Comparison of ENCODE assay signal across 18 mouse cellular contexts in genomic region chr11:79063616-79064015, GRCm38 (mm10).
DNase-seq lines count a peak whose midpoint lies in the region; ATAC-seq and TF ChIP-seq lines count a peak whose summit lies in the region.
"Had no signal": no experiment of that assay in that cellular context is flagged by ENCODE, and none has a peak within 500 bp of the region (broad histone marks: within the 10 kb centered on the region; RNA-seq: fewer than 3 reads in every experiment).

No protein-coding gene starts in this region.

- peaks cover 90% of the 10 kb centered on the region for H3K4me1 ChIP-seq in heart, embryonic 13.5 days
- H3K4me1 ChIP-seq in midbrain, embryonic 14.5 days (ENCODE audit: control insufficient read depth, insufficient read depth, low read length), result 0 out of 2 replicates have a peak, but pooled peaks cover 3% of the 10 kb centered on the region
- no peaks in the 10 kb centered on the region for H3K4me1 ChIP-seq in midbrain, embryonic 11.5 days (ENCODE audit: control insufficient read depth, insufficient read depth, low read length)

- no peak overlapping the region for H3K4me2 ChIP-seq in heart, embryonic 13.5 days
- no peak overlapping the region for H3K4me2 ChIP-seq in midbrain, embryonic 14.5 days (ENCODE audit: low read length)
- no peak overlapping the region for H3K4me2 ChIP-seq in midbrain, embryonic 11.5 days
- H3K4me2 ChIP-seq: embryonic facial prominence, embryonic 15.5 days; limb, embryonic 15.5 days; stomach, embryonic 15.5 days had no signal

- DNase-seq in gastrocnemius, adult 2 months, result peak; percentile 80
- no peak for DNase-seq in gastrocnemius, postnatal 14 days
- DNase-seq in heart, postnatal 25 days (ENCODE audit: low spot score), result no peak
- no peak for DNase-seq in midbrain, embryonic 14.5 days
- DNase-seq in midbrain, embryonic 11.5 days (ENCODE audit: low spot score, missing footprints), result no peak
- DNase-seq in skeletal muscle tissue, adult 2 months (ENCODE audit: low read depth, low spot score), result peak; percentile 77
- no peak for DNase-seq in ovary, adult 18-20 months (ENCODE audit: low spot score)
- DNase-seq: cerebellum, adult 2 months; cerebellum, postnatal 36 days; kidney, adult 8-10 months; kidney, postnatal 14 days; liver, postnatal 0 days; lung, postnatal 10 days; thymus, adult 18-20 months had no signal

- no peak for TF ChIP-seq CTCF in gastrocnemius, adult 2 months (IDR thresholded peaks at IDR 0.05)

- peak overlapping the region; percentile 63 for H3K9ac ChIP-seq in heart, embryonic 13.5 days
- H3K9ac ChIP-seq in midbrain, embryonic 14.5 days (replicated peaks; ENCODE audit: low read length), result no peak overlapping the region
- no peak overlapping the region for H3K9ac ChIP-seq in midbrain, embryonic 11.5 days (ENCODE audit: low read length)
- H3K9ac ChIP-seq: embryonic facial prominence, embryonic 15.5 days; limb, embryonic 15.5 days; liver, postnatal 0 days; stomach, embryonic 15.5 days had no signal

- H3K4me3 ChIP-seq in gastrocnemius, adult 2 months, result no peak overlapping the region
- no peak overlapping the region for H3K4me3 ChIP-seq in heart, embryonic 13.5 days
- H3K4me3 ChIP-seq in midbrain, embryonic 14.5 days (replicated peaks; ENCODE audit: low read depth, low read length), result no peak overlapping the region
- H3K4me3 ChIP-seq in midbrain, embryonic 11.5 days (ENCODE audit: low read depth, low read length), result no peak overlapping the region
- H3K4me3 ChIP-seq: embryonic facial prominence, embryonic 15.5 days; limb, embryonic 15.5 days; stomach, embryonic 15.5 days had no signal

- ATAC-seq in heart, embryonic 13.5 days (ENCODE audit: extremely low read depth, insufficient number of reproducible peaks, low FRiP score, low TSS enrichment), result no peak
- no peak for ATAC-seq in midbrain, embryonic 14.5 days (ENCODE audit: low FRiP score, low TSS enrichment)
- no peak for ATAC-seq in midbrain, embryonic 11.5 days (ENCODE audit: low FRiP score)
- ATAC-seq: liver, postnatal 0 days had no signal

- 50% methylated on average over 7 of the region's 7 CpGs for WGBS in heart, embryonic 13.5 days
- WGBS in midbrain, embryonic 14.5 days, result 76% methylated on average over 7 of the region's 7 CpGs
- 86% methylated on average over 7 of the region's 7 CpGs for WGBS in midbrain, embryonic 11.5 days

- H3K27ac ChIP-seq in gastrocnemius, adult 2 months, result peak overlapping the region; percentile 89
- peak overlapping the region; percentile 86 for H3K27ac ChIP-seq in heart, embryonic 13.5 days (replicated peaks)
- H3K27ac ChIP-seq in midbrain, embryonic 14.5 days (replicated peaks; ENCODE audit: low read depth, low read length), result 0 out of 2 replicates have a peak overlapping the region, but pooled peaks have one; percentile 20
- H3K27ac ChIP-seq in midbrain, embryonic 11.5 days (ENCODE audit: low read depth, low read length), result no peak overlapping the region
- H3K27ac ChIP-seq: embryonic facial prominence, embryonic 15.5 days; limb, embryonic 15.5 days; stomach, embryonic 15.5 days had no signal

- intact Hi-C loops in gastrocnemius, adult 2 months (cut with DNase I), result no loop called here
- intact Hi-C loops in gastrocnemius, postnatal 14 days (cut with DNase I; ENCODE audit: low total_unique reads), result no loop called here
- intact Hi-C loops in heart, postnatal 25 days (cut with DNase I), result no loop called here

- no peaks in the 10 kb centered on the region for H3K9me3 ChIP-seq in heart, embryonic 13.5 days
- H3K9me3 ChIP-seq in midbrain, embryonic 14.5 days (ENCODE audit: control insufficient read depth, low read length), result no peaks in the 10 kb centered on the region
- no peaks in the 10 kb centered on the region for H3K9me3 ChIP-seq in midbrain, embryonic 11.5 days (ENCODE audit: control insufficient read depth, low read length)
- H3K9me3 ChIP-seq: embryonic facial prominence, embryonic 15.5 days; limb, embryonic 15.5 days; stomach, embryonic 15.5 days had no signal

- no peaks in the 10 kb centered on the region for H3K36me3 ChIP-seq in heart, embryonic 13.5 days
- no peaks in the 10 kb centered on the region for H3K36me3 ChIP-seq in midbrain, embryonic 14.5 days (ENCODE audit: control insufficient read depth, insufficient read depth, low read length)
- H3K36me3 ChIP-seq in midbrain, embryonic 11.5 days (ENCODE audit: control insufficient read depth, insufficient read depth, low read length), result no peaks in the 10 kb centered on the region
- H3K36me3 ChIP-seq: embryonic facial prominence, embryonic 15.5 days; limb, embryonic 15.5 days; stomach, embryonic 15.5 days had no signal

- H3K27me3 ChIP-seq in heart, embryonic 13.5 days (replicated peaks), result no peaks in the 10 kb centered on the region
- no peaks in the 10 kb centered on the region for H3K27me3 ChIP-seq in midbrain, embryonic 14.5 days (ENCODE audit: control insufficient read depth, insufficient read depth, low read length)
- no peaks in the 10 kb centered on the region for H3K27me3 ChIP-seq in midbrain, embryonic 11.5 days (ENCODE audit: control insufficient read depth, insufficient read depth, low read length)
- H3K27me3 ChIP-seq: embryonic facial prominence, embryonic 15.5 days; limb, embryonic 15.5 days; stomach, embryonic 15.5 days had no signal

Comparison
In these comparisons a context has a peak if more than half of its experiments do, and no peak if none do; other contexts are left out.
1. DNase-seq: peak in gastrocnemius, adult 2 months (single experiment) and skeletal muscle tissue, adult 2 months (single experiment); none in gastrocnemius, postnatal 14 days (single experiment), heart, postnatal 25 days (single experiment), midbrain, embryonic 14.5 days (single experiment), midbrain, embryonic 11.5 days (single experiment) and ovary, adult 18-20 months (single experiment).